Mouse (Mus musculus) embryonic facial prominence, embryonic 14.5 days (tissue): ENCODE data around the gene Sp4. TPM values are rescaled to one million over a fixed set of nuclear protein-coding genes. Genes with fewer than 3 reads are reported as not detected.

Experiments used
- ATAC-seq: fragments of 200-750 bp; cut with Nextera tagmentation; 2 replicates; pipeline ENCODE4 v1.8.0; 2017; ENCODE audit warnings: low read depth, moderate number of reproducible peaks, moderate TSS enrichment
- DNase-seq: peaks from one replicate; pipeline ENCODE4 v3.0.0-alpha.2; 2015; ENCODE audit warnings: low spot score
- H3K27ac ChIP-seq: fragments of 300-500 bp; sonication (generic); replicated peaks from 2 replicates; pipeline ENCODE4 v1.5.1; 2014; ENCODE audit warnings: low read depth, mild to moderate bottlenecking, low read length, moderate library complexity
- H3K27me3 ChIP-seq: fragments of 300-500 bp; sonication (generic); replicated peaks from 2 replicates; pipeline ENCODE4 v1.6.1; 2014; ENCODE audit warnings: low read length; ENCODE audit not compliant: control insufficient read depth, insufficient read depth
- H3K36me3 ChIP-seq: fragments of 300-500 bp; sonication (generic); 2 replicates; pipeline ENCODE4 v1.6.1; 2014; ENCODE audit warnings: low read length, mixed read lengths; ENCODE audit not compliant: control insufficient read depth, insufficient read depth
- H3K4me1 ChIP-seq: fragments of 300-500 bp; sonication (generic); 2 replicates; pipeline ENCODE4 v1.6.1; 2014; ENCODE audit warnings: antibody characterized with exemption, low read length; ENCODE audit not compliant: control insufficient read depth, insufficient read depth
- H3K4me2 ChIP-seq: fragments of 300-500 bp; sonication (generic); 2 replicates; pipeline ENCODE4 v1.6.1; 2014; ENCODE audit warnings: low read depth, mild to moderate bottlenecking, low read length, moderate library complexity, mixed read lengths
- H3K4me3 ChIP-seq: fragments of 300-500 bp; sonication (generic); 2 replicates; pipeline ENCODE4 v1.5.1; 2014; ENCODE audit warnings: low read depth, mild to moderate bottlenecking, low read length
- H3K9ac ChIP-seq: fragments of 300-500 bp; sonication (generic); 2 replicates; pipeline ENCODE4 v1.6.1; 2014; ENCODE audit warnings: low read depth, mild to moderate bottlenecking, low read length, moderate library complexity, mixed read lengths
- H3K9me3 ChIP-seq: fragments of 300-500 bp; sonication (generic); 2 replicates; pipeline ENCODE4 v1.6.1; 2016; ENCODE audit warnings: low read length; ENCODE audit not compliant: control insufficient read depth
- WGBS: fragments of 180-500 bp; shearing (Covaris S2); extraction: QIAGEN DNeasy Blood & Tissue Kit; methylation state at CpG from one replicate; pipeline ENCODE4 v1.1.7; 2014; 5-methylcytosine and 5-hydroxymethylcytosine counted together
- polyA plus RNA-seq: library from polyadenylated mRNA; unstranded; fragments of >200 nt; fragmentation: Nextera tagmentation; extraction: Ambion mirVana; gene quantifications from 2 replicates; pipeline ENCODE4 v1.2.1, GENCODE M21; 2014

Sp4 gene
- polyA plus RNA-seq, 1 experiment from 2014 or later, result 8.3 TPM

DNA sequence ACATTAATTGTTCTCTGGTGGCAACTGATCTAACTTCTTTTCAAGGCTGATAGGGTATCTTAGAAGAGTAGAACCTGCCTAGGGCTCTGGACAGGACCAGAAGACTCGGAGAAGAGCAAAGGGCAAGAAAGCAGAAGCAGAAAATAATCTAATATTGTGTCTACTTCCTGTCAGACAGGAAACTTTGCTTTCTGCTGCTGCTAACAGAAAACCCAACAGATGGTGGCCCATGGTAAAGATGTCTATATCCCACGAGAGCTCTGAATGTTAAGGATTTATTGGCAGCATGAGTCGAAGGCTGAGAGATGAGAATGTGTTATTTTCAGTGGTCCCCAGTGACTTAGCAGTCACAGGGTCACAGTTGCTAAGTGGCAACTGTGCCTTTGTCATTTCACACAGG lies 80.1 kb downstream of the Sp4 start:
- H3K9me3 ChIP-seq, result no peaks in the 10 kb centered on the region
- WGBS, result 49% methylated on average over 3 of the region's 3 CpGs
- no peak overlapping the region for H3K9ac ChIP-seq
- DNase-seq (peak; percentile 4), ATAC-seq (no peak)
- no peak overlapping the region for H3K27ac ChIP-seq
- no peak overlapping the region for H3K4me2 ChIP-seq
- no peaks in the 10 kb centered on the region for H3K27me3 ChIP-seq
- H3K4me3 ChIP-seq, result no peak overlapping the region
- H3K4me1 ChIP-seq, result no peaks in the 10 kb centered on the region
- no peaks in the 10 kb centered on the region for H3K36me3 ChIP-seq

DNA sequence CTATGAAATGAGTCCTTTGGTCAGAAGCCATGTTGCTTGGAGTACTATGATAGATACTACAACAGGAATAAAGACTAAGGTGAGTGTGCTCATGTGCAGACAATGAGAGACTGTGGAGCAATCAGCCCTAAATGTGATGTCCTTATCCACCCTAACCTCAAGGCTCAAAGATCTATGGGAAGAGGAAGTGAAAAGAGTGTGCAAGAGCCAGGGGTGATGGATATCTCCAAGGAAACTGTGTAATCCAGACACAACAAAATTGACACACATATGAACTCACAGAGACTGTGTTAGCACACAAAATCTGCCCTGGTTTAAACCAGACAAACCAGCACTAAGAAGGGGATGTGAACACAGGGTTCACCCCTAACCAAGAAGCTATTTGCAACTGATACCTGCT lies 81.2 kb downstream of the Sp4 start:
- Histone ChIP-seq H3K4me3 (no peak overlapping the region), H3K9ac (no peak overlapping the region), H3K9me3 (no peaks in the 10 kb centered on the region), H3K4me2 (no peak overlapping the region), H3K27ac (no peak overlapping the region), H3K36me3 (no peaks in the 10 kb centered on the region), H3K4me1 (no peaks in the 10 kb centered on the region), H3K27me3 (no peaks in the 10 kb centered on the region)
- DNase-seq, result no peak
- no peak for ATAC-seq

DNA sequence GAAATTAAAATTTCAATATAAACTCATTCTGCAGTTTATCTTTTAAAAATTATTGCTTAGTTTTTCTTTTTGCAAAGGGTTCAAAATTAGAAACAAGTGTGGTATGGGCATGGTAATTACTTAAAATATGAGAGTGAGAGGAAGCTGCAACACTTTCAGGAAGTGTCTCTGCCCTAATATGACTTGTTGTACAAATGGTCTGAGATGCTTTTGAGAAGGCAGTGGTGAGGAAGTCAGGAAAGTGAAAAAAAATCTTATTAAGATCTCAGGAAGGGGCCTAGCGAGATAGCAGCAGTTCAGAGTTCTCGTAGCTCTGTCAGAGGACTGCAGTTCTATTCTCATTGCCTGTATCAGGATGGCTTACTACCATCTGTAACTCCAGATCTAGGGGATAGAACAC lies 89.1 kb downstream of the Sp4 start:
- Histone ChIP-seq H3K9me3 (no peaks in the 10 kb centered on the region), H3K27ac (no peak overlapping the region), H3K36me3 (no peaks in the 10 kb centered on the region), H3K4me2 (no peak overlapping the region), H3K9ac (no peak overlapping the region), H3K4me1 (no peaks in the 10 kb centered on the region), H3K4me3 (no peak overlapping the region), H3K27me3 (no peaks in the 10 kb centered on the region)
- DNase-seq (no peak), ATAC-seq (no peak)
- 86% methylated on average over 2 of the region's 2 CpGs for WGBS

DNA sequence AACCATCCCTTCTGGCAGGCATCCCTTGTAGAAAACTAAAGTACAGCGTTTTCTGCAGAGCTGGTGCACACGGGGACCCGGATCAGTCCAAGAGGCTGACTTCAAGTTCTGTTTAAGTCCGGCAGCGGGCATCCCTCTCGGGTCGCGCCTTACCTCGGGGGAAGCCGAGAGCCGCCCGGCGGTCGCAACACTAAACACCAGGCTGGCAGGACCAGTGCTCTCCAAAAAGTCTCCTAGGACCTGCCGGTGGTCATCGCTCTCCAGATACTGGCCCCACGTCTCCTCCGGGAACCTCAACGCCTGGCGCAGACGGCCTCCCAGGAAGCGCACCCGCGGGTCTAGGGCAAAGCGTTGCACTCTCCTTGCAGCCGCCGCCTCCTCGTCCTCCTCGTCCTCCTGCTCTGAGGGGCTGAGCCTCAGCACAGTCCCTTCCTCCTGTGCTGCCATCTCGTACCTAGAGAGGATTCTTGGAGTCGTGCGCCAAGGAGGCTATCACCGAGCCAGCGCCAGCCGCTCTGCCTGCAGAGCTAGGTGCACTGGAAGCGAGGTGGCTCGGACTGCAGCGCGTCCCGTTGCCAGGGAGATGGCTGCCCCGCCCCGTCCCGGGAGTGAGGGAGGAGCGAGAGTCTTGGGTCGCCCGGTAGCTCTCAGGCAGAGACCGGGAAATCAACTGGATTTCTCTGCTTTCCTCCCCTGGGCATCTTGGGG lies 102.7 kb downstream of the Sp4 start, which contains the start of gene Dnah11:
Gene Dnah11, minus strand, starts transcription at position 658 of the 708 bp plus-strand sequence.
- Histone ChIP-seq H3K4me3 (peak within 1 kb of the TSS; percentile 51), H3K4me1 (0 out of 2 replicates have a peak, but pooled peaks cover 4% of the 10 kb centered on the region), H3K9me3 (no peaks in the 10 kb centered on the region), H3K36me3 (no peaks in the 10 kb centered on the region), H3K9ac (peak within 1 kb of the TSS; percentile 52), H3K4me2 (peak within 1 kb of the TSS; percentile 84), H3K27me3 (peaks cover 43% of the 10 kb centered on the region), H3K27ac (no peak within 1 kb of the TSS)
- WGBS, result under 1% methylated on average over 47 of the region's 47 CpGs
- peak; percentile 99 for ATAC-seq
- peak; percentile 83 for DNase-seq

DNA sequence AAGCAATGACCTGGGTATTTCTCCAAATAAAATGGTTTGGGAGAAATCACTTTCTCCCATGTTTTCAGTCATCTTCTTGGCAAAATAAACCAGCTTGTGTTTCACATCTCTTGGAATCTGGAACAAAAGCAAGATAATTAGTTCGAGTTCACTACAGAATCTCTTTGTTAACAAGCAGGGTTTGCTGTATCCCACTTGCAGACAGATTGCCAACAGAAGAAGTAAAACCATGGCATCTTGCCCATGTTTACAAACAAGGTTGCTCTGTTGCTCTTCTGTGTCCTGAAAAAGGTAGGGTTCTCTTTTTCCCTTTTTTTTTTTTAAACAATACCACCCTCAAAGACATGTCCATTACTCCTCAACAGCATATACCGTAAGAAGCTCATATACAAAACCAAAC lies 104.7 kb downstream of the Sp4 start:
- no peaks in the 10 kb centered on the region for H3K9me3 ChIP-seq
- WGBS, result 57% methylated on average over 2 of the region's 2 CpGs
- ATAC-seq, result no peak
- 0 out of 2 replicates have a peak, but pooled peaks cover 4% of the 10 kb centered on the region for H3K4me1 ChIP-seq
- no peaks in the 10 kb centered on the region for H3K36me3 ChIP-seq
- no peak overlapping the region for H3K4me3 ChIP-seq
- no peak overlapping the region for H3K9ac ChIP-seq
- DNase-seq, result no peak
- H3K27ac ChIP-seq, result no peak overlapping the region
- H3K4me2 ChIP-seq, result no peak overlapping the region
- peaks cover 43% of the 10 kb centered on the region for H3K27me3 ChIP-seq

DNA sequence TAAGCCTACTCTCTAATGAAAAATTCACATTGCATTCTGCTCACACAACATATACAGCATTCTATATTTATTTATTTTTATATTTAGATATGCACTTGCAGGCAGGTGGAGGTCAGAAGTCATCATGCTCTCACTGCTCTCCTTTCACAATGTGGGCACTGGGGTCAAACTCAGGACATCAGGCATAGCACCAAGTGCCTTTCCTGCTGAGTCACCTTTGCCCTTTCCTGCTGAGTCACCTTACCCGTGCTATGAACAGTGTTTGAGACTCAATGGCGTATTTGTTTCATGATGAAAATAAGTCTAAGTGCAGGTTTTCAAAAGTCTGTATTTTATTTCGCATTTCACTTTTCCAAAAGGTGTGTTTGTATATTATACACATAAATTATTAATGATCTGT lies 111.7 kb downstream of the Sp4 start:
- 67% methylated on average over 3 of the region's 3 CpGs for WGBS

DNA sequence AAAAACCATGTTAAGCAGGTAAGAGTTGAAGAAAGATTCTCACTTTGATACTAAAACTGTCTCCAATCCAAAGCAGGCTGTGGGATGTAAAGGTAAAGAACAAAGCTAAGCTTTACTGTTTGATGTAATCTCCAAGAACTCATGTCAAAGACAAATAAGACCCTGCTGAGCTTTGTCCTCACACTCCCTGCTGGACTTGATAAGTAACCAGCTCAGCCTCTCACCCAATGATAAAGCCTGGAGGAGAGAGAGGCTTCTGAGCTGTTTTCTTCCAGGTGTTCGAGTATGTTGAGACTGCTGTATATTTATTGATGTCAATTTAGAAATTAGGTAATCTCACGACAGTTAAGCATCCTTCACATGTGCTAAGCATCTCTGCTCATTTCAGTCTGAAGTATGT lies 113.6 kb downstream of the Sp4 start:
- Histone ChIP-seq H3K27me3 (peaks cover 4% of the 10 kb centered on the region; the same call in 1 of the 2 replicates), H3K9me3 (no peaks in the 10 kb centered on the region), H3K36me3 (no peaks in the 10 kb centered on the region), H3K4me3 (no peak overlapping the region), H3K4me2 (no peak overlapping the region), H3K4me1 (peaks cover 6% of the 10 kb centered on the region; the same call in 1 of the 2 replicates), H3K27ac (no peak overlapping the region), H3K9ac (no peak overlapping the region)
- 51% methylated on average over 2 of the region's 2 CpGs for WGBS
- no peak for DNase-seq
- ATAC-seq, result no peak

More for the DNA sequence above, 111.7 kb downstream of the Sp4 start:
- peaks cover 6% of the 10 kb centered on the region; the same call in 1 of the 2 replicates for H3K4me1 ChIP-seq
- H3K36me3 ChIP-seq, result no peaks in the 10 kb centered on the region
- ATAC-seq, result no peak
- no peak for DNase-seq
- no peak overlapping the region for H3K9ac ChIP-seq
- peaks cover 4% of the 10 kb centered on the region; the same call in 1 of the 2 replicates for H3K27me3 ChIP-seq
- H3K4me2 ChIP-seq, result no peak overlapping the region
- H3K9me3 ChIP-seq, result no peaks in the 10 kb centered on the region
- no peak overlapping the region for H3K27ac ChIP-seq
- H3K4me3 ChIP-seq, result no peak overlapping the region

DNA sequence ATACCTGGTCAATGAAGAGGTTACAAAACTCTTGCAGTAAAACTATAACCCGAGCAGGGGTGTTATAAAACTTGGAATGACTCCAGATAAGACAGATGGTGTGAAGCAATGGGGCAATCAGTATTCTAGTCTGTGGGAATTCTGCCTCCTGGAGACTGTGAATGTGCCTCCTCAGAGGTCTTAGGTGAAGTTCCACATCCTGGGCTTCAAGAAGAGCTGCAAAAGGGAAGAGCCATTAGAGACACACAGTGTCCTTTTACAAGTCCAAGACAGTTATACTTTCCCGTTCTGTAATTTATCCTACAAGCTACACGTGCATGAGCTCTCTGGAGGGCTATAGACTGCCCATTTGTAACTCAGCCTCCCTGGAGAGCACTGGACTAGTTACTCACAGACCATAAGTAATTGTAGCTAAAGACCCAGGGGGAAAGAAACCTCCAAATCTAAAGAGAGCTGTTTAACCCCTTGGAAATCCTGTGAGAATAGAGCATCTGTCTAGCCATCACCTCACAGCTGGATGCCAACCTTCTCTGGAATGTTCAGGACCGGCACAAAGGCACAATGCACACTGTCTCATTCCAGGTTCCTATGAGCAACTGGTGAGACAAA lies 114.3 kb downstream of the Sp4 start:
- Histone ChIP-seq H3K4me2 (no peak overlapping the region), H3K4me1 (peaks cover 6% of the 10 kb centered on the region; the same call in 1 of the 2 replicates), H3K9me3 (no peaks in the 10 kb centered on the region), H3K4me3 (no peak overlapping the region), H3K36me3 (no peaks in the 10 kb centered on the region), H3K27ac (no peak overlapping the region), H3K27me3 (peaks cover 4% of the 10 kb centered on the region; the same call in 1 of the 2 replicates), H3K9ac (no peak overlapping the region)
- DNase-seq (peak; percentile 56), ATAC-seq (peak; percentile 78; the same call in 1 of the 2 replicates)
- 17% methylated on average over 4 of the region's 4 CpGs for WGBS
